Mouse (Mus musculus): ENCODE data around the gene Gcn1l1. TPM values are rescaled to one million over a fixed set of nuclear protein-coding genes. Genes with fewer than 3 reads are reported as not detected.

Gene Gcn1l1
- total and polyA plus RNA-seq, 3 experiments = 18.2 to 81.9 (median 62.9) TPM

- no peak for DNase-seq (ENCODE audit: extremely low read depth)
- H3K4me1 ChIP-seq (ENCODE audit: control insufficient read depth in 1 of 2, insufficient read depth in 2 of 2) = peaks cover 16 to 72% of the 10 kb centered on the region in 2 experiments
- in situ Hi-C loops (cut with MboI; ENCODE audit: low pct_ligation_motif_present, low pct_unique_long_range_greater_than_20kb, low sequenced_read_pairs) (no loop called here), dilution Hi-C loops (cut with MboI; ENCODE audit: extremely low pct_ligation_motif_present, extremely low pct_unique_long_range_greater_than_20kb, low sequenced_read_pairs) (no loop called here)
- no peaks in the 10 kb centered on the region for H3K79me2 ChIP-seq (replicated peaks; ENCODE audit: control insufficient read depth, extremely low read depth, insufficient read depth, poor library complexity, severe bottlenecking)
- peak overlapping the region in 2 of 3 experiments; percentile 13 to 42 for H3K4me3 ChIP-seq (replicated peaks in 1 of 3; ENCODE audit: low read depth in 2 of 3, low read length in 2 of 3, poor library complexity in 1 of 3)
- H3K27me3 ChIP-seq (replicated peaks) = no peaks in the 10 kb centered on the region
- H3K36me3 ChIP-seq (replicated peaks in 1 of 2; ENCODE audit: control insufficient read depth in 1 of 2, insufficient read depth in 1 of 2, low read length in 1 of 2) = peaks cover 25 to 51% of the 10 kb centered on the region in 2 experiments
- no peak overlapping the region for H3K27ac ChIP-seq (ENCODE audit: insufficient read depth, low read depth)
- H3K9ac ChIP-seq (ENCODE audit: insufficient read depth, low read depth) = no peak overlapping the region
- TF ChIP-seq BHLHE40 (IDR thresholded peaks at IDR 0.05; ENCODE audit: low read depth, low read length) (peak; percentile 49), USF1 (IDR thresholded peaks at IDR 0.05; ENCODE audit: low read depth, low read length) (0 out of 2 replicates have a peak, but pooled peaks have one; percentile 9), TCF12 (IDR thresholded peaks at IDR 0.05; ENCODE audit: low read depth, low read length) (no peak)
- H3K4me2 ChIP-seq (ENCODE audit: insufficient read depth, low read depth, poor library complexity, severe bottlenecking) = no peak overlapping the region
- no peaks in the 10 kb centered on the region for H3K9me3 ChIP-seq (replicated peaks; ENCODE audit: low read length)
Measured at GRCm38 (mm10) chr5:115544655-115545185, 20.3 kb upstream of the Gcn1l1 start.

GRCm38 (mm10) chr5:115545636-115546035, 19.4 kb upstream of the Gcn1l1 start:
- no peak overlapping the region for H3K27ac ChIP-seq (ENCODE audit: insufficient read depth, low read depth)
- peaks cover 25 to 58% of the 10 kb centered on the region in 2 experiments for H3K36me3 ChIP-seq (replicated peaks in 1 of 2; ENCODE audit: control insufficient read depth in 1 of 2, insufficient read depth in 1 of 2, low read length in 1 of 2)
- no peak for TF ChIP-seq USF2 (conservative IDR thresholded peaks at IDR 0.05; ENCODE audit: low read depth, low read length)
- no peak for TF ChIP-seq HCFC1 (IDR thresholded peaks at IDR 0.05; ENCODE audit: low read depth, low read length)
- no peak for TF ChIP-seq ZNF384 (IDR thresholded peaks at IDR 0.05; ENCODE audit: low read depth, low read length)
- no peak for TF ChIP-seq USF1 (IDR thresholded peaks at IDR 0.05; ENCODE audit: low read depth, low read length)
- TF ChIP-seq ETS1 (conservative IDR thresholded peaks at IDR 0.05; ENCODE audit: low read depth, low read length) = no peak
- TF ChIP-seq POLR2AphosphoS2 (IDR thresholded peaks at IDR 0.05; ENCODE audit: low read depth, low read length) = no peak
- TF ChIP-seq ELF1 (IDR thresholded peaks at IDR 0.05; ENCODE audit: low read depth, low read length) = no peak
- no peak for TF ChIP-seq NRF1 (IDR thresholded peaks at IDR 0.05; ENCODE audit: low read depth, low read length)
- no peak for TF ChIP-seq BHLHE40 (IDR thresholded peaks at IDR 0.05; ENCODE audit: low read depth, low read length)
- TF ChIP-seq MAFK (IDR thresholded peaks at IDR 0.05; ENCODE audit: insufficient replicate concordance, low read length) = no peak
- TF ChIP-seq CHD2 (IDR thresholded peaks at IDR 0.05; ENCODE audit: low read length) = no peak
- TF ChIP-seq CTCF (conservative IDR thresholded peaks at IDR 0.05 in 1 of 2, IDR thresholded peaks at IDR 0.05 in 1 of 2; ENCODE audit: low read depth in 2 of 2, low read length in 2 of 2) = no peak
- TF ChIP-seq SIN3A (IDR thresholded peaks at IDR 0.05; ENCODE audit: low read length) = no peak
- no peak for TF ChIP-seq GABPA (IDR thresholded peaks at IDR 0.05; ENCODE audit: insufficient replicate concordance, low read depth, low read length)
- no peak overlapping the region for H3K9ac ChIP-seq (ENCODE audit: insufficient read depth, low read depth)
- no peaks in the 10 kb centered on the region for H3K9me3 ChIP-seq (replicated peaks; ENCODE audit: low read length)
- in situ Hi-C loops (cut with MboI; ENCODE audit: low pct_ligation_motif_present, low pct_unique_long_range_greater_than_20kb, low sequenced_read_pairs) = no loop called here
- dilution Hi-C loops (cut with MboI; ENCODE audit: extremely low pct_ligation_motif_present, extremely low pct_unique_long_range_greater_than_20kb, low sequenced_read_pairs) = no loop called here
- H3K4me1 ChIP-seq (ENCODE audit: control insufficient read depth in 1 of 2, insufficient read depth in 2 of 2) = peaks cover 19 to 82% of the 10 kb centered on the region in 2 experiments
- no peak overlapping the region for H3K4me2 ChIP-seq (ENCODE audit: insufficient read depth, low read depth, poor library complexity, severe bottlenecking)
- H3K27me3 ChIP-seq (replicated peaks) = no peaks in the 10 kb centered on the region
- H3K79me2 ChIP-seq (replicated peaks; ENCODE audit: control insufficient read depth, extremely low read depth, insufficient read depth, poor library complexity, severe bottlenecking) = no peaks in the 10 kb centered on the region
- no peak for DNase-seq (ENCODE audit: extremely low read depth)
- no peak overlapping the region for H3K4me3 ChIP-seq (replicated peaks in 1 of 3; ENCODE audit: low read depth in 2 of 3, low read length in 2 of 3, poor library complexity in 1 of 3)
